Mouse (Mus musculus): ENCODE results near the gene Sdad1. TPM values are rescaled to one million over a fixed set of nuclear protein-coding genes. Genes with fewer than 3 reads are reported as not detected.
"Not testable (repeated sequence)": the region's sequence is repeated elsewhere in the genome, so short reads cannot be mapped to it uniquely, and the experiment has no call there.

The Sdad1 gene
- total RNA-seq (2021), result 10 to 100 TPM; 15.6 to 18.0 TPM

DNA sequence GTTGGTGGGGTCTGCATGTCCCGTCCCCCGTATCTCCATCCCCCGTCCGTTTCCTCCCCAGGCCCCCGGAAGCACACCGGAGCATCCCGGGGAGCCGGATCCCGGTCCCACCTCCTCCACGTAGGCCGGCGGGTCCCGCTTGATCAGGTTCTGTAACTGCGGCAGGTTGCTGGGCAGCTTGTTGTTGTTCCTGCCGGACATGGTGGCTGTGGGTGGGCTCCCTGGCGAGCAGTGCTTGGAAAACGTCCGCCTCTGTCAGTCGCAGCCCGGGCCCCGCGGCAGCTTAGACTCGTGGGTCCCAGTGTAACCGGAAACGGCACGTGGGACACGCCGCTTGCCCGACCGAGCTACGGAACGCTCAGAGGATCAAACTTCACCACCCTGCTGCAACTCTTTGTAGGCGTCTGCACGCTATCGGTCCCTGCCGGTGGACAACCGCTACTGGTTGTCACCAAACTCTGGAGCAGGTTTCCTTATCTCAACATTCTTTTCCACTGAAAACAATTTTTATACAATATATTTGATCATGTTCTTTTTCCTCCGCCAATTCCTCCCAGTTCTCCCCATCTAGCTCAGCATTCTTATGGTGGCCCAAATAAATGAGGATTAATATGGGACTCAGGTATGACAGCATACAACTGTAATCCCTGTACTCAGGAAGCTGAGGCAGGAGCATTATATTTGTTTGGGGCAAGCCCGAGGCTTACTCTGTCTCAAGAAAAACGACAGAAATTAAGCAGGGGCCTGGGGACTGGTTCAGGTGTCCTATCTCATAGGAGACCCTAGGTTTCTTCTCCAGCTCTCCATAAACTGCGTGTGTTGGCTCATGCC, at the start of gene Sdad1:
TSS of gene Sdad1 (minus strand) at position 799 of the 831 bp plus-strand sequence.
- peak; percentile 94 to 96 for DNase-seq
- intact Hi-C loops (cut with DNase I), result loop anchor here (10.0 kb wide), 1 partner anchor 185 kb away; no protein-coding TSS in a partner anchor

DNA sequence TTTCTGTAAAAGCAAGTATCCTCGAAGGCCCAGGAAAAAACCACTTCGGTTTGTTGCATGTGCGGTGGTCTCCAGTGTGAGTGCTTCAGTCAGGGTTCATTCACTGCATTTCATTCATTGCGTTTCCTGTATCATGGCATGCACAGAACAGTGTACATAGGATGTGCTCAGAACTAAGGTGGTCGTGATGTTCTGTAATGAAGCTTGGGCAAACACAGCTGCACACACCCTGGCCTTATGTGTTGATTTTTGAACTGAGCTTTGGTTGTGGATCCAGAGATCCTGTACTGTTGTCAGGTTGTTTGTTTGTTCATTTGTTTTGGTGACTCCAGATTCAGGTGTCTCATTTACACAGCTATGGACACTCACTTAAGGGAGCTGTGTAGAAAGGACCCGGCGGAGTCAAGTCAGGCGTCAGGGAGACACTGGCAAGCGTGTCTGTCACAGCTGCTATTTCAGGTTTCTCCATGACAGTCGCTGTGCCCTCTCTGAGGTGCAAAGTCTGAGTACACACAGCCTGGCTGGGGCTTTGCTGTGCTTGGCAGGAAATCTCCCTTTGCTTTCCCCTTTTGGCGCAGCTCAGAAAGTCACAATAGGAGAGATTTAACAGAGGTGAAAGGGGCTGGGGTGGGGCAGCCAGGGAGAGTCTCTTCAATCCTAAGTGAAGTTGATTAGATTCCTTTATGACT, 48.6 kb upstream of the Sdad1 start:
- intact Hi-C loops (cut with DNase I), result no loop called here
- no peak for DNase-seq

DNA sequence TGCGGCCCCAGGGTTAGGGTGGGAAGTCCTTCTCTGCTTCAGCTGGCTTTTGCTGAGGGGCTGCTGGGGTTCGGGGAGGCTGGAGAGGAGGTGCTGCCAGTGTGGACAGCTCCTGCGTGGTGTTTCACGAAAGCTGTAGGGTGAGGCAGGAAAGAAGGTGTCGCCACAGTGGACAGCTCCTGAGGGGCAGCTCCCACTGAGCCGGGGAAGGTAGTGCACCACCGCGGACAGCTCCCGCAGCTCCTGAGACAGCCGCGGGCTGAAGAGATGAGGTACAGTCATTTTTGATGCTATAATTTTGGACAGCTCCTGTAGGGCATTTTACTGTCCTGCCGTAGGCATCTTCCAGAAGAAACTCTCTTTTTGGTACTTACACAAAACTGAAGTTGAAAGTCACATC, 47.8 kb upstream of the Sdad1 start:
- intact Hi-C loops (cut with DNase I), result no loop called here
- DNase-seq, result peak in 1 of 2 experiments; percentile 62

DNA sequence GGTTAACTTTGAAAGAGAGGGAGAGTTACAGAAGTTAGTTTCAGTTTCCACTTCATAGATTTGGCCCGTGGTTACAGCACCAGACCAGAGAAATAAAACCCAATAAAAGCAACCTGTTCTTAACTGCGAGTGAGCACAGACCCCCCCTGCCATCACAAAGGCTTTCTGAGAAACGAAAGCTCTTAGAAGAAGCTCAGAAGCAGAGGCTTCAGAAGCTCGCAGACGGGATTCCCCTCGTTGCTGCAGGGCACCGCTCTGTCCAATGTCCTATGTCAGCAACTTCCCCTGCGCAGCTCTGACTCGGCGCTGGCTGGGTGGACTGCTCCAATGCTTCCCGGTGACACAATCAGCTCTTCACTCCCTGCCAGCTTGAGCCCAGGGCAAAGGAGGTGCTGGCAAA, 43.2 kb upstream of the Sdad1 start:
- intact Hi-C loops (cut with DNase I), result no loop called here
- peak; percentile 69 to 70 for DNase-seq

DNA sequence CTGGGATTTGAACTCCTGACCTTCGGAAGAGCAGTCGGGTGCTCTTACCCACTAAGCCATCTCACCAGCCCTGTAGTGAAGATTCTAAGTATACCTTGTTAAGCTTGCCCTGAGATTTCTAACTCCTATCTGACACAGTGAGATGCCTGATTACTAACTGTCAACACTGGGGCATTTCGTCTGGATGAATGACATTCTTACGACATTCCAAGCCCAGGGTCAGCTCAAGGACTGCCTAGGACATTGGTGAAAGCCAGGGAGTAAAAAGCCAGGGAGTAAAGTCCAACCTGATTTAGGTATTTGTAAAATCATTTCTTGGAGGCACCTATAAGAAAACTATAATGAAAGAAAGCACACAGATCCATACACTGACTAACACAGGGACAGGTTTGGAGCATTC, 42.4 kb upstream of the Sdad1 start:
- peak in 1 of 2 experiments; percentile 12 for DNase-seq
- intact Hi-C loops (cut with DNase I), result not testable (repeated sequence)

DNA sequence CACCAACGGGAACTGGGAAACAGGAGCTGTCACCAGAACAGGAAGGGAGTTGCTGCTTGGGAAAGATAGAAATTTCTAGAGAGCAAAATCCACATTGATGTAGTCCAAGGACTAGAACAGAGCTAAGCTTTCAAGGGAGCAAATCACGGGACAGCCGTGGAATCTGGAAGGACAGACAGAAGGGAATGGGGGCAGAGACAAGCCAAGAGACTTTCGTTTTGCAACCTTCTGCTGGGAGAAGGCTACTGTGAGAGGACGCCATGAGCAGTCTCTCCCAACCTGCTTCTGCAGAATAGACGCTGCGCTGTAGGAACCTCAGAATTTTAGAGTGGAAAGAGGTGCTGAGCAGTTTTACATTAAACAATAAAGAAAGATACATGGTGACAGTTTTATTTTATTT, 39.5 kb upstream of the Sdad1 start:
- intact Hi-C loops (cut with DNase I), result loop anchor here (2.0 kb wide), 1 partner anchor 13 kb away; no protein-coding TSS in a partner anchor
- DNase-seq, result no peak

DNA sequence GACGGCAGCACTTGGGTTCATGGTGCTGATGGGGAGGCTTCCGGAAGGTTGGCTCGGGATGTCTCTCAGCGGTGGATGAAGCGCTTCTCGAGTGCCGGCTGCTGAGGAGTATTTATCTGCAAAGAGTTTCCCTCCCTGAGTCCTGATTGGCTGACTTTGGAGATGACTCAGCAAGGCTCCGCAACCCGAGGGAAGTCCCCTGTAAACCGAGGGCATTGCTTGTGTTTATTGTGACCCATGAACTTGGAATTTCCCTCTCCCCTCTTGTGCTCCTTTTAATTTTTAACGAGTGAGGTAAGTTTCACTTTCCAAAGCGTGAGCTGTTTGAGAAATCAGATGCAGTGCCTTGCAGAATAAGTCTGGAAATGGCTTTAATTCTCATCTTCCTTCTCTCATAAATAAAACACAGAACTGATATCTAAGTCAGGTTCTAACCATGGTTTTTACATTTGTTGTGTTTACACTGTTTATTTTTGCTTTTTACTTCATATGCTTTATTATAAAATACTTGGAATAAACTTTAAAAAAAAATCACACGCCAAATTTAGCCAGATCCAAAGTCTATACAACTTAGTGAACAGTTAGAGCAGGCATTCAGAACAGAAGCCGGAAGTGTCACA, 38.6 kb upstream of the Sdad1 start, which contains the start of gene Cxcl10:
TSS of gene Cxcl10 (minus strand) at position 96 of the 620 bp plus-strand sequence.
- DNase-seq, result peak; percentile 59 to 68
- intact Hi-C loops (cut with DNase I), result loop anchor here (2.0 kb wide), 1 partner anchor 14 kb away; no protein-coding TSS in a partner anchor

DNA sequence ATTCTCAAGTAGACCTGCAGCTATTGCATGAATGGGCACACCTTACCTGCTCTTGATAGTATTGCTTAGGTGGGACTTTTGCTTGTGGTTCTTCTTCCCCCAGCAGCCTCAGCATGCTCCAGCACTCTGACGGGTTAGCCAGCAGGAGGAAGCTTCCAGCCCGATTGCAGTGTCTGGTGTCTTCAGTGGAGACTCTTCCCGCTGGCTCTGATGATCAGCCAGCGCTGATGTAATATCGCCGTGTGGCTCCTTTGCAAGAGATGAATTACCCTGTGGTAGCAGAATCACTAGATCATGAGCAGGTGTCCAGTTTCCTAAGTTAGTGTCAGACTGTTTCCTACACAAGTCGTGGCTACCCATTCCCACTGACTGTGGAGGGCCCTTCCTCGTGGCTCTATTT, 34.7 kb upstream of the Sdad1 start:
- no peak for DNase-seq
- intact Hi-C loops (cut with DNase I), result no loop called here

DNA sequence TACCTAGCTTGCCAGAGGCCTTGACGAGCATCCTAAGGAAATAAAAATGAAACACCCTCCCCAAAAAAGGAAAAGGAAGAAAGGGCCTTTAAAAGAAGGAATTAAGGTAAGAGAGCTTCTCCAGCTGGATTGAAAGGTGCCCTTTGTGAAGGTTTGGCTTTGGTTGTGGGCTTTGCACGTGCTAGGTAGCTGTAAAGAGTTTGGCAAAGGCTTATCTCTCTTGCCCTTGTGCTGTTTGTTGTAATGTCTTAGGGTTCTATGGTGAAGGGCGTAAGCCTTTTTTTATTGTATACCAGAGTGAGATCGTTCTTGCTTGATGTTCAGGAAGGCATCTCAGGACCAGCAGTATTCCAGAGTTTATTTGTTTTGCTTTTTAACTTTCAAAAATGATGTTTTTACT, 30.3 kb upstream of the Sdad1 start:
- DNase-seq, result no peak
- intact Hi-C loops (cut with DNase I), result no loop called here

DNA sequence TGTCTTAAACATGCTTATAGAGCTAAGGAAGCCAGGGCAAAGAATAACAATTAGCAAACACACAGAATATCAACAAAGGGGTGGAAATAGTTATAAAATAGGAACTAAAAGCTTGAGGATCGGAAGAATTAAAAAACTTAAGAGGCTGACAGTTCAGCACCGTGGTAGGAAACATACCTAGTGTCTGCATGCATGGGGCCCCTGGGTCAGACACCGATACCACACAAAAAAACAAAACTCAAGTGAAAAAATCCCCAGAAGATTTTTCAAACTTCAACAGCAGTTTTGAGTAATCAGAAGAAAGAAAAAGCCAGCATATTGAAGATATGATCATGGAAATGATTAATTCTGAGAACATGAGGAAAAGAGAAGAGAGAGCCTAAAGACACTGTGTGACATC, 26.5 kb upstream of the Sdad1 start:
- no peak for DNase-seq
- intact Hi-C loops (cut with DNase I), result no loop called here

DNA sequence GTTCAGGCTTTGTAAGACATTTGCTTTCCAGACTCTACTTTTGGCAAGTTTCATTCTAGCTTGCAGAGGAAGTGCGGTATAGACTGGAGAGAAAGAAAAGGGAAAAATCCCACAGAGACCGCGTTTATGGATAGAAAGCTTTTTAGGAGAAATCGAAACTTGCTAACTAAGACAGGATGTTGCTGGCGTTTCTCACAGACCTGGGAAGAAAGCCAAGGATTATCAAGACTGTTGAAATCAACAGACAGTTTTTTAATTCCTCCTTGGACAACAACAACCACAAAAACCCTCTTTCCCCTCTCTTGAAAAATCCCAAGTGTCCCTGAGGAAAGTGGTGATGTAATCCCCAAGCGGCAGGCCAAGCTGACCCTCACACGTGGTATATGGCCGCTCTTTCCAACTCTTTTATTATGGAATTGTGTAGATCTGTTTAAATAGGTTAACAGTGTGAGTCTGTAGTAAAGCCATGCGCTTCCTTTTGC, 22.1 kb upstream of the Sdad1 start:
- intact Hi-C loops (cut with DNase I), result no loop called here
- peak; percentile 74 to 75 for DNase-seq

DNA sequence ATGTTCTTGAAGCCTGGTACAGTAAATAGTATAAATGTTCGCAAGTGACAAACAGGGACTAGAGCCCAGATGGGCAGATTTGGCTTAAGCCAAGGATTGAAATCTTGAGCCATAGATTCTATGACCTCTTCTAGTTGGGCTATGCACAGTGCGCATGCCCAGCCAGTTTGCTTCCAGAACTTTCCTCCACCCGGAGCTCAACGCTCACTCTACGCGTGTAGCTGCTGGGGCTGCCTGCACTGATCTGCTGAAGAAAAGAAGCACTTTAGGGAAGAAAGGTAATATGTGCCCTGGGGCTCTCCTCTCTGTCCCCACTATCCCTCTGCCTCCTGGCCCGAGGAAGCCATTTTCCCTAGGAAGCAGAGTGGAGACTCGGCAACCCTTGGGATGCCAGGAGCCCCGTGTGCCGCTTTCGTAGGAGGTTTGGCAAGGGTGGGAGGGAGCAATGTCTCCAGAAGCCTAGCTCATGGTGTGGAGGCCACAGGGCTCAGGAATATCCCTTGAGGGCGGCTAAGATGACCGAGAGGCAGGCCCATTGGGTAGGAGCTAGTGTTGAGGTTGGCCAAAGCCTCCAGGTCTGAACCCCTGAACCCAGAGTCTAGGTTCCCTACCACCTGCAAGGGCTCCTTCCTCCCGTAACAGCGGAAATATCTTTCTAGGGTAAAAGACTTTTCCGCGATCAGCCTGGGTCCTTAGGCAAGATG, 21.5 kb upstream of the Sdad1 start, which contains the start of gene Art3:
TSS of gene Art3 (plus strand) at position 193 of the 704 bp plus-strand sequence.
- peak in 1 of 2 experiments; percentile 23 for DNase-seq
- intact Hi-C loops (cut with DNase I), result no loop called here

DNA sequence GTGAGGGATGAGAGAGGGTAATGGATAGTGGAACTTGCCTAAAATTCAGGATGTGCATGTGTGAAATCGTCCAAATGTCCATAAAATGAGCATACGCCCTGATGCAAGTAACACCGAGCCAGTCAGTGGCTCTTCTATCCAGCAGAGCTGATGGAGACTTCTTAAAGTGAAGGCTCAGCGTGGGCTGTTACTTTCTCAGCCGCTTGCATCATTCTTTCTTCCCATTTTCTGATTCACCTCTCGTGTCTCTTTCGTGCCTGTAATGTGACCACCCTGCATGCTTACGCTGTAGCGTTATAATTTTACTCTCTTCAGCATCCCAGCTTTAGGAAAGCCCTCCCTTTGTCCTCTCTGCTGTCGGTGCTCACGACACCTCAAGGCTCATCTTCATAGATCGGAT, 20.8 kb upstream of the Sdad1 start:
- intact Hi-C loops (cut with DNase I), result no loop called here

DNA sequence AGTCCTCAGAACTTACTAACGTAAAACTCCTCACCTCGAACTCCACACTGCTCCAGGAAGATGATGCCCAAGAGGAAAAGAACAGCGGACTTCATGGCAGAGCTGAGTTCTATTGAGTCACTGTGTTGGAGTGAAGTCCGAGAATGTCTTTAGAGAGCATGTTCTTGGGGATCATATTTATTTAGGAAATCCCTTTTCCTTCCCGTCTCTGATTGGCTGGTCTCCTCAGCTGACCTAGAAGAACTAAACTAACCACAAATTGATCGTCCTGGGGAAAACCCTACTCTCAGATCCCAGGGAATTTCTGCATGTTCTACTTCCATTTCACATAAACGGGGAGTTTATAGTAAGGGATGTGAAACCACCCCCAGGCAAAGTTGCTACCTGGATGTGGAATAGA, 17.6 kb upstream of the Sdad1 start, which contains the start of gene Cxcl9:
TSS of gene Cxcl9 (minus strand) at position 151 of the 400 bp plus-strand sequence.
- intact Hi-C loops (cut with DNase I), result no loop called here
- no peak for DNase-seq

More for the DNA sequence above, 20.8 kb upstream of the Sdad1 start:
- DNase-seq, result no peak

DNA sequence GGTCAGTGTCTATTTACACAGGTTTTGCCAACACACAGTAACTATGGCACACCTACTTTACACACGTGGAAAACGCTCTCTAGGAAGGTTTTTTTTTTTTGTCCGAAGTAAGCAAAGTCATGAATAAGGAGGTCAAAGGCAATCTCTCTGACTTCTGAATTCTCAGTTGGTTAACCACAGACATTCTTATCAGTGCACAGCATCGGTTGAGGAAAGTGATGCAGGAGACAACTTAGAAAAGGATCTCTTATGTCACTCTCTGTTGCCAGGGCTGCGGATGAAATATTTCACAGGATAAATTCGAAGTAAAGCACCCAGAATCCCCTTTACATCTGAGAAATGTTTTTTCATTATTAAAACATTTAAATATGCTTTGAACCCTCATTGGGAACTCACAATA, 17.1 kb upstream of the Sdad1 start:
- intact Hi-C loops (cut with DNase I), result no loop called here
- no peak for DNase-seq

DNA sequence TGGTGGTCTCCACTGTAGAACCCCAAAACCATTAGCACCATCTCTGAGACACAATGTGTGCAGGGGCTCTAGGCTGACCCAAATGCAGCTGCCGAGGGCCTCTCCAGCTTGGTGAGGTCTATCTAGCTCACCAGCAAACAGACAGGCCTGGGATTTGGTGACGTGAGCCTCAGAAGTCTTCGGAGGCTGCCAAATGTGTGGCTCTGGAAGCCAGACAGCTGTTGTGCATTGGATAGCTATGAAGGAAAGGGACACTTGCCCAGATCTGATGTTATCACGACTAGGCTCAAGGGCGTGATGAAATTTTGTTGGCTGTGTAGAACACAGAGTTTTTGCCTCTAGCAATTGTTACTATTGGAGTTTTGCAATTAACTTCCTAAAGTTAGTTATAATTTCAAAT, 13.0 kb upstream of the Sdad1 start:
- peak; percentile 86 to 89 for DNase-seq
- intact Hi-C loops (cut with DNase I), result no loop called here

DNA sequence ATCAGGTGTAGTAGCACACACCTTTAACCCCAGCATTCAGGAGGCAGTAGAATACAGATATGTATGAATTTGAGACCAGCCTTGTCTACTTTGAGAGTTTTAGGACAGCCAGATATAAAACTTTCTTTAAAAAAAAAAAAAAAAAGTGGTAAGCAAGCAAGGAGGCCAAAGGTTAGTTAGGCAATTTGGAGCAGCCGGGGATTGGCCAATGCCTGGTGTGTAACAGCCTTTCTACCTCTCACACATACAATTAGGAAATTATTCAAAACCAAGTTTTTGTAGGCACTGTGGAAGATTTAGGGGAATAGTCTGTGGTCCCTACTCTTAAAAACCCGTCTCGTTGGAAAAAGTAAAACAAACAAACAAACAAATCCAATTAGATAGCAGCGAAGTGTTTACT, 12.3 kb upstream of the Sdad1 start:
- DNase-seq, result no peak
- intact Hi-C loops (cut with DNase I), result no loop called here

DNA sequence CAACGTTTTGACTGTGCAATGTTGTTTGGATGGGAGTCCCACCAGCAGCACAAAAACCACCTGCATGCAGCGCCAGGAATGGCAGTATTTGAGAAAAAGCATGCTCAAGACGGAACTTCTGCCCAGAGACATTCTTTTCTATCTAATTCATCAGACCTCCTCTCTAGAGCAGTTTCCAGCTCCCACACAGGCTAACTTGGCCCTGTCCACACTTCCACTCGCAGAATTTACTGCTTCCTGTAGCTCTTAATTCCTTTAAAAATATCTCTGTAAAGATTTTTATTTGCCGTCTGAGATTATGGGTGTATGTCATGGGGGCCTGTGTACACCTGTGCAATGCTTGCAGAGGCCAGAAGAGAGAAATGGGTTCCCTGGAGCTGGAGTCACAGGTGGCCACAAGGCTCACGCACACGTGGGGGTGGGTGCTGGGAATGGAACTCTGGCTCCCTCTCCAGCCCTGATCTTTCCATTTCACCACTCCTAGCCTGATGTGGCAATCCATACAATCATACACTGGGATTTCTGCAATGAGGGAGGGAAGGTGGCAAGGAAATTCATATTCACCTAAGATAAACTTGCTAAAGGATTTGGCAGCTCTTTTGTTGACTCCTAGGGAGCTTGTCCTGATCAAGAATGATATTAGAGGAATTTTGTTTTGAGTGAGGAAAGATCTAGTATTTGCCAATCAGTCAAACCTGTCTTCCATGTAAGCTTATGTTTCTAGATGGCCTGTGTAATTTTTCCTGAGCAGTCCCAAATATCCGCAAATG, 11.5 kb upstream of the Sdad1 start:
- DNase-seq, result no peak
- intact Hi-C loops (cut with DNase I), result no loop called here

DNA sequence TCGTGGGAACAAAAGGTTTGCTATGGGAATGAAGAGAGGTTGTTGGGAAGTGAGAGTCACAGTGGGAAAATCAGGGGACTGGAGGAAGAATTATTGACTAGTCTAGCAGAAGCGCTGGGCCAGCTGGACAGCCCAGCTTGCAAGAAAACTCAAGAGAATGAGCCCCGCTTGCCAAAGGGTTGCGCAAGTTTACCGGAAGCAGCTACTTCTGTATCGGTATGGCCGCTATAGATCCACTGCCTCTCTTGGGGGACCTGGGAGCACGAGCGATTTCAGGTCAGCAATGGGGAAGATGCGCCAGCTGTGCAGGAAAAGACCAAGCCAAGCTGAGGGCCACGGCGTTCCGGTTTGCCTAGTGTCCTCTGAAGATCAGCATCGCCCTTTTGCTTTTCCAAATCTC, 8.3 kb upstream of the Sdad1 start:
- DNase-seq, result no peak
- intact Hi-C loops (cut with DNase I), result loop anchor here (10.0 kb wide), 1 partner anchor 176 kb away; no protein-coding TSS in a partner anchor

Measured in heart, postnatal 10 days (tissue).